Mouse (Mus musculus) retina, adult 2 months (tissue): ENCODE data around the gene Lamb1.

Experiments used
- DNase-seq: peaks from one replicate; pipeline ENCODE4 v3.0.0-alpha.2; 2012; ENCODE audit warnings: low read depth, low spot score

Gene Lamb1

GRCm38 (mm10) chr12:31265005-31265721 lies at the start of gene Lamb1:
Gene Lamb1, plus strand, starts transcription at chr12:31265234.
- no peak for DNase-seq

- no peak for DNase-seq
Observed at GRCm38 (mm10) chr12:31217232-31217631, 47.8 kb upstream of the Lamb1 start.

- DNase-seq, result no peak
Observed at GRCm38 (mm10) chr12:31218774-31219173, 46.3 kb upstream of the Lamb1 start.

GRCm38 (mm10) chr12:31221522-31221921 lies 43.5 kb upstream of the Lamb1 start:
- DNase-seq, result no peak

GRCm38 (mm10) chr12:31222282-31222681 lies 42.8 kb upstream of the Lamb1 start:
- no peak for DNase-seq

GRCm38 (mm10) chr12:31222741-31223140 lies 42.3 kb upstream of the Lamb1 start:
- DNase-seq, result no peak

GRCm38 (mm10) chr12:31225451-31225850 lies 39.6 kb upstream of the Lamb1 start:
- DNase-seq, result no peak

- no peak for DNase-seq
Observed at GRCm38 (mm10) chr12:31227167-31227566, 37.9 kb upstream of the Lamb1 start.

- no peak for DNase-seq
Observed at GRCm38 (mm10) chr12:31228878-31229277, 36.2 kb upstream of the Lamb1 start.

- DNase-seq, result no peak
Observed at GRCm38 (mm10) chr12:31232635-31233034, 32.4 kb upstream of the Lamb1 start.

- no peak for DNase-seq
Observed at GRCm38 (mm10) chr12:31235018-31235417, 30.0 kb upstream of the Lamb1 start.

GRCm38 (mm10) chr12:31236861-31237595 lies 28.0 kb upstream of the Lamb1 start:
- no peak for DNase-seq

- DNase-seq, result no peak
Observed at GRCm38 (mm10) chr12:31239031-31239583, 25.9 kb upstream of the Lamb1 start.

- no peak for DNase-seq
Observed at GRCm38 (mm10) chr12:31239798-31240197, 25.2 kb upstream of the Lamb1 start.

GRCm38 (mm10) chr12:31240470-31240869 lies 24.6 kb upstream of the Lamb1 start, which contains the start of gene Gm6993:
Gene Gm6993, plus strand, starts transcription at chr12:31240770.
- no peak for DNase-seq

- no peak for DNase-seq
Observed at GRCm38 (mm10) chr12:31241595-31242342, 23.3 kb upstream of the Lamb1 start.

GRCm38 (mm10) chr12:31244001-31244400 lies 21.0 kb upstream of the Lamb1 start:
- no peak for DNase-seq

GRCm38 (mm10) chr12:31244691-31245090 lies 20.3 kb upstream of the Lamb1 start:
- DNase-seq, result no peak

- DNase-seq, result no peak
Observed at GRCm38 (mm10) chr12:31246153-31246552, 18.9 kb upstream of the Lamb1 start.

- no peak for DNase-seq
Observed at GRCm38 (mm10) chr12:31246615-31247014, 18.4 kb upstream of the Lamb1 start.

- DNase-seq, result no peak
Observed at GRCm38 (mm10) chr12:31248165-31248564, 16.9 kb upstream of the Lamb1 start.

- no peak for DNase-seq
Observed at GRCm38 (mm10) chr12:31248681-31249080, 16.4 kb upstream of the Lamb1 start.
